Mouse (Mus musculus) activated CD4-positive, CD25-positive, alpha-beta regulatory T cell, adult 4 months (primary cell): ENCODE measurements around the gene Polr2e. TPM values are rescaled to one million over a fixed set of nuclear protein-coding genes. Genes with fewer than 3 reads are reported as not detected.

Experiments
- ATAC-seq: one replicate; pipeline ENCODE4 v1.8.0; 2017
- polyA plus RNA-seq, 2 experiments: library from polyadenylated mRNA; unstranded; fragments of 100-300 nt; shearing (Covaris generic); gene quantifications; one replicate each; pipeline ENCODE4 v1.2.1; 2017

Gene Polr2e
- polyA plus RNA-seq, result 100 to 1,000 TPM; 174 to 175 TPM

GRCm38 (mm10) chr10:80039559-80039979 lies at the start of gene Polr2e:
Gene Polr2e (minus strand): TSS chr10:80039795.
- ATAC-seq, result peak; percentile 92

- no peak for ATAC-seq
These were observed 49.6 kb upstream of the Polr2e start for GRCm38 (mm10) chr10:80089146-80089545.

DNA sequence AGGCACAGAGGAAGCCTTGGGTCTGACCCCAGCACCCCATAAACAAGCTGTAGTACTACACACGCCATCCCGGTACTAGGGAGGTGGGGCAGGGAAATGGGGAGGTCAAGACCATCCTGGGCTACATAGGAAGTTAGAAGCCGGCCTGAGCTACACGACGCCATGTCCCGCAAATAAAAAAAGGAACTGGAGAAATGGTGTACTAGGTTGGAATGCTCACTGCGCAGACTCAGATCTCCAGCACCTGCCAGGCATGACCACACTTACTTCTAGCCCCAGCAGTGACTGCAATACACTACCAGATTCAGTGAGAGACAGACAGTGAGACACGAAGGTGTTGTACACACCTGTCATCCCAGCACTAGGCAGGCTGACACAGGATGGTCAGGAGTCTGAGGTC lies 47.9 kb upstream of the Polr2e start:
- ATAC-seq, result no peak

DNA sequence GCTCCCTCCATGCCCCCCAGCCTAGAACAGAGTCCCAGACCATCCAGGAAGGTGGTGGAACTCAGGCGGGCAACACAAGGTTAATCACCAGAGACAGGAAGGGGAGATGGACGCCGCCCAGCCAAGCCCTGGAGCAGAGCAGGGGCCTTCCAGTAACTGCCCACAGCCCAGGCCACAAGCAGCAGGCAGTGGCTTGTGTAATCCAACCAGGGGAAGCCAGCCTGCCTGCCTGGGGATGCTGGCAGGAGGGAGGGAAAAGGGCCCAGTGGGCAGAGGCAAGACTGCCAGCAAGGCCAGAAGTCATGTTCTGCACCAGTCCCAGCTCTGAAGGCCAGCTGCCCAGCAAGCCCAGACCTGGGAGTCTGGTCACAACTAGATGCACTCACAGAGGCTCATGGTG lies 47.3 kb upstream of the Polr2e start:
- no peak for ATAC-seq

DNA sequence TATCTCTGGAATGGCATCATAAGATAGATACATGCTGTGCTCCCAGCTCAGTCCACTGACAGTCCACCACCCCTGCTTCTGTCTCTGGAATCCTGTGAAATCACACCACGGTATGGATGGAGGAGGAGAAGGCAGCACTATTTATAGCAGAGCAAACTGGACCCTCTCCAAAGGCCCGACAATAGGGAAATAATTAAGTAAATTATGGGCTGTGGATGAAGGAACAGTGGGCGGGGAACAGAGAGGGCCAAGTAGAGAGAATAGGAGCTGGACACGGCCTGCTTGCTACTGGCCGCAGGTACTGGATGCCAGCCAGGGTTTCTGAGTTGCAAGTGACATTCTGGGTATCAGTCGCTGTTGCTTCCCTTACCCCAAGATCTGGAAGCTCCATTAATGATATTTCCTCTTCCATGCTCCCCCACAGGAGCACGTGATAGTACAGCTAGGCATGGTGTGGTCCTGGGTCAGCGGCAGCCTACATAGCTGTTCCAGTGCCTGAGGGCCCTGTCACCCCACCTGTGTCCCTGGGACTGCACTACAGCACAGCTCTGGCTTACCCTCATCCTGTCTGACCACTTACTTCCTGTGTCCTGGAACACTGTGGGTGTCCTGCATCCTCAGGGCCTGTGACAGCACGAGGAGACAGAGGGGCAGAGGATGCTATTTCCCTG lies 45.4 kb upstream of the Polr2e start:
- no peak for ATAC-seq

- ATAC-seq, result no peak
These were observed 41.5 kb upstream of the Polr2e start for GRCm38 (mm10) chr10:80081075-80081474.

DNA sequence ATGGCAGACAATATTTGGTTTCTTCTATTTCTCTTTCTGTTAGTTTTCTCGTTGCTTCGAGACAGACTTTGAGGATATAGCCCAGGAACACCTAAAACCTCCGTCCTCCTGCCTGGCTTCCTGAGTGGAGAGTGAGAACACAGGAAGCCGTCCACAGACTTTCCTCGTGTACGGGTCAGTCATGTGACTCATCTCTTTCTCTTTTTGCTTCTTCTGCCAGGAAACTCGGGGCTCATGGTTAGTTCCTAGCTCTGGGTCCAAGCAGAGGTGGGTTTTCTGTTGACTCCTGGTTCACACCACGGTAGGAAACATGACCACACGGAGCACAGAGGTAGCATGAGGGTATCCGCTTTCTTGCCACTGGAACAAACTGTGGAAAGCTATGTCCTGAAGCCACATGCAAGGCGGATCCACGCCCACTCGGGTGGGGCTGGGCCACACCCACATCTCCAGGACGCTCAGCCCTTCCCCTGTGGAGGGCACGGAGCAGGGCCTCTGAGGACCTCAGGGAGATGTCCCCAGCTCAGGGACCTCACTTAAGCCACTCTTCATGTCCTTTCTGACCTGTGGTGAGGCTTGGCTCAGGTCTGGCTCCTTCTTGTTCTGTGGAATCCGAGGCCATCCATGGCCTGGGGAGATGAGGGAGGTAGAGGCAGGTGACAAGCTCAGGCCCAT lies 40.9 kb upstream of the Polr2e start:
- ATAC-seq, result no peak

GRCm38 (mm10) chr10:80078366-80078765 lies 38.8 kb upstream of the Polr2e start:
- no peak for ATAC-seq

GRCm38 (mm10) chr10:80077312-80077711 lies 37.7 kb upstream of the Polr2e start:
- no peak for ATAC-seq

DNA sequence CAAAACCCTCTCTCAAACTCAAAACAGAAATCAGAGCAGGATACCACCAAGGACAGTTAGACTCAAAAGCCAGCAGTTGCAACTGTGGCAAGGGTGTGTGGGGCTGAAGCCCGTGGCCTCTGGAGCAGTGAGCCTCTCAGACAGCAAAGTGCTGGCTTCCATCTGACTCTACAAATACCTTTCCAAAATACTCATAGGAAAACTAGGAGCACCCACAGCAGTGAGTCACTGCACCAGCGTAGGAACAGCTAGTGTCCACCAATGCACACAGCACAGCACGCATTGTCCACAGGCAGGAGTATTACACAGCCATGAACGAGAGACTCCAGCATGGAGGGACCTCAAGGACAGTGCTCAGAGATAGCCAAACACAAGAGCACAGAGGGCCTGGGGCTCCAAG lies 36.8 kb upstream of the Polr2e start:
- no peak for ATAC-seq

DNA sequence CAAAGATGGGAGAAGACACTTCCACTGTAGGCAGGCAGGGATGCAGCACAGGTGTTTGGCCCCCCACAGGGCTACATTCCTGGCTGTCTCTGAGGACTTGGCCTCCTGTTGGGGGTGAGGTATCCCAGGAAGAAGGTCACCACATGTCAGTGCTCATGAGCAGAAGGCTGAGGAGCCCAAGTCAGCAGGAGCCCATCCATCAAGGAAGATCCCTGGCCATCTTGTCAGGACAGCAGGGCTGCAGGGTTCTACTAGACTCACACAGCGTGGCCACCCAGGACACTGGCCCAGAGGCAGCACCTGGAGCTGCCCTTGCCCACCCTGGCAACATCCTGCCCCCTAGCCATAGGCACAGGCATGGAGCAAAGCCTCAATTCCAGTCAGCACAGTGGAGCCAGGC lies 36.3 kb upstream of the Polr2e start:
- ATAC-seq, result no peak

DNA sequence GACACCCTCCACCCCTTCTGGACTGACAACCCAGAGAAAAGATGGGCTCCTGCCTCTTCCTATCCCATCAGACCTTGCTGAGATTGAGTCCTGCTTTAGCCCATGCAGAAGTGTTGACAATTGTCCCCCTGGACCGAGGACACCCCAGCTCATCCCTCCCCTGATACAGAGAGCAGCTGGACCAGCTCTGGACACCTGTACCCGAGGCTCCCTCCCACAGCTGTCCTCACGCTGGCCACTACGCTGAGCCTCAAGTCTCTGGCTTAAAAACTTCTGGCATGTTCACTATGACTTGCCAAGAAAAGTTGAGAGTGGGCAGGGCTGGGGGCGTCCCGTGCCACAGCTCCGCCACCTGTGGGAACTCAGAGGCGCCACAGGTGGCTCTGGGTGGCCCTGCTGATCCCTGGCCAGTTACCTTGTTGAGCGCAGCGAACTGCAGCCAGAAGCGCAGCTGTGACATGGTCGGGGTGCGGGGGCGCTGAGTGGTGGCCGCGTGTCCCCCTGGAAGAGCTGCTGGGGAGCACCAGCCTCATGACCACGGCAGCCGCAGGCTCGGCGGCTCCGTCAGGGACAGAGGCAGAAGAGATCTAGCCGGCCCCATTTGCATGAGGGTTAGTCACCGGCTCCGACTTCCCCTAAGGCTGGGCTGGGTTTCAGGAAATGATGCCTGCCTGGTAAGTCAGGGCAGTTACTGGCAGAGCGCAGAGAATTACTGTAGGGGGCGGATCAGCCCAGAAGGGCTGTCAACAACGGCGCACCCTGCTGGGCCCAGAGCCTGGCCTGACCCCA lies 35.4 kb upstream of the Polr2e start:
- ATAC-seq, result peak; percentile 97

DNA sequence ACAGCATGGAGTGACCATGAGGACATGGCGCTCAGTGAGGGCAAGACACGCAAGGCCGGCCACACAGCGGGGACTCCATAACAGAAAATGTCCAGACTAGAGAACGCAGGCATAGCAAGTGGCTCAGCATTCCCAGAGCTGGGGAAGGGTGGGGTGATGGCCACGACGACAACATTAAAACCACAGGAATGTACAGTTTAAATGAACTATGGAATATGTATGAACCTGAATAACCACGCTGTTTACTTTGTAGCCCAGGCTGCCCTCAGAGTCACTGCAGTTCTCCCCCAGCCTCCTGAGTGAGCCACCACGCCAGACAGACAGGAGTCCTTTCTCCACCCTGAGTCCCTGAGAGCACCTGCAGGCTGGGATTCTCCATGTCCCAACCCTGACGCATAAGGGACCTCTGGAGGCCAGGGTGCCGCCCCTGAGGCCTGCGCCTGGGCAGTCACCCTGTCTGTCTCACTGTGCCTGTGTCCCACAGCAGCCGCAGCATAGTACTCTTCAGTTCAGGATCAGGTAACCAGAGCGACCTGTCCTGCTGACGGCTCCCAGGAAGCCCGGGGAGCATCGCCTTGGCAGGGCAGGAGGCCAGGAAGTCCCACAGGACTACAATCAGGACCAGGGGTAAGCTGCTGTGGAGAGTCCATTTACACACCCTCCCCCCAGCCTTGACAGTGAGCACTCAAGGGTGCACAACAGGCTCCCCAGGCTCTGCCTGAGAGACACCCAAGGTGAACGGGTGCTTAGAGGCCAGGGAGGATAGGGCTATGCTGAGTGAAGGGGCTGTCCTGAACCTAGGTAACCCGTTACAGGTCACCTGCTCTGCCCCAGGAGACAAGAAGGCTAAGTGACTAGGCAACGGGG lies 33.3 kb upstream of the Polr2e start:
- no peak for ATAC-seq

GRCm38 (mm10) chr10:80071516-80071900 lies 31.9 kb upstream of the Polr2e start:
- ATAC-seq, result no peak

GRCm38 (mm10) chr10:80070837-80071515 lies 31.4 kb upstream of the Polr2e start:
- no peak for ATAC-seq

GRCm38 (mm10) chr10:80069948-80070450 lies 30.4 kb upstream of the Polr2e start:
- no peak for ATAC-seq

DNA sequence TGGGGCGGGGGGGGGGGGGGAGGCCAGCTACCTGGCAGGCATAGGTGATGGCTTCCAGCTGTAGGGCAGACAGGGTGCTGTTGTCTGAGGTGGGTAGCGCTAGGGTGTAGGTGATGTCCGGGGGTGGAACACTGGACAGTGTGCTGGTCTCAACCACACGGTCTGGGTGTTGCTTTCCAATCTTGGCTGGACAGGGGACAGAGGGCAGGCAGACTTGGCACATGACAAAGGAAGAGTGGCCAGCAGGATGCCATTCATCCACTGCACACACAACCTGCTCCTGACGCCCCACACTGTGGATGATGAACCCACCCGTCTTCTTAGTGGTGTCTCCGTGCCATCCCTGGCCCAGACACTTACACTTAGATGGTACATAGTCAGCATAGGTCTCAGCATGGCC lies 29.7 kb upstream of the Polr2e start:
- no peak for ATAC-seq

DNA sequence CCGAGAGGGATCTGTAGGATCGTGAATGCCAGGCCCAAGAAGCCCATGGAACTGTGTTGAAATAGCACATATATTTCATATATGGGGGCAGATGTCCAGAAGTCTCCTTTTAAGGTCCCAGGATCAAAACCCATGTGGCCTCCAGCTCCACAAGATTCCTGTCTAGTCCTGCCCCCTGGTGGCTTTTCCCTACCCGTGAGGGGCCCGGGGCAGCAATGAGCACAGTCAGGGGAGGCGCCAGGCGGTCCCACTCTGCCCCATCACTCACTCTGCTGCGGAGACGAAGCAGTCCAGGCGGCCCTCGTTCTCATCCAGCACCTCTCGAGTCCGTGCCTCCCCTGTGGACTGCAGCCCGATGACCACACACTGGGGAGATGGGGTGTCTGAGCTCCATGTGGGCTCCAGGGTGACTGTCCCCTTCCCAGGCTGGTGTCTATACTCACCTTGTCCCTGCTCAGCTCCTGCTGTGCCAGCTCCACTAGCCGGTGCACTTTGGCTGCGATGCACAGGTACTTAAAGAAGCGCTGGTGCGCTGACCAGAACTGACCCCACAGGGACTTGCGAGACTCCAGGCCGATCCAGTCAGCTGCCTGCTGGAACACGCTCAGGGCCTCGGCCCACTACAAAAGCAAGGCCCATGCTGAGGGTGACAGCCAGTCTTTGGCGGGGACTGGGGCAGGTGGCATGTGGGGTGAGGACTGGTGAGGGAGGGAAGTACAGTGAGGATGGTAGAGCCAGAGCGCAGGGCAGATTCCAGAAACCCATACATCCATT lies 24.5 kb upstream of the Polr2e start:
- ATAC-seq, result no peak

- ATAC-seq, result no peak
These were observed 23.5 kb upstream of the Polr2e start for GRCm38 (mm10) chr10:80063104-80063503.

DNA sequence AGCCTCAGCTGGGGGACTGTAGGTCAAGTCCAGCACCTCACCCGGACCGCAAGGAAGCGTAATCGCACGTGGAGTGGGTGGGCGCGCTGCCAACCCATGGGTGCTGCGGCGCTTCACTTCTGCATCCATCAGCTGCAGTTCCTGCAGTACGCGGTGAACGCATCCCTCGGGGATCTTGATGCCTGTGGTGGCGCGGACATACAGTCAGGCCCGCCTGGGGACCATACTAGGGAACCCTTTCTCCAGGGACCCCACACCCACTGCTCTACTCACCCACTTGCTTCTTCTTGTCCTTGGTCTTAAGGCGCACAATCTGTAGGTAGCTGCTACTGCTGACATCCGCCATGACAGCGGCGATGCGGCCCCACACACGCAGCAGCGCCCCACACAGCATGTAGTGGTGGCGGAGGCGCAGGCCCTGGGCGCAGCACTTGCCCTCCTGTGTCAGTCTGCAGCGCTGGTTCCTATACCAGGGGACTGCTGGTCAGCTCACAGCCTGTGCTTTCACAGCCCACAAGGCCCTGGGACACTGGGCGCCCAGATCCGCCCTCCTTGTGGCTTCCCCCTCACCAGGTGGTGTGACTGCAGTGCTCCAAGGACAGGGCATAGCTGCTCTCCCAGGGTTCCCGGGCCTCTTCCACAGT lies 18.2 kb upstream of the Polr2e start:
- ATAC-seq, result no peak
